Mouse (Mus musculus): Measurements from ENCODE around the gene Insm2.
"Not testable (repeated sequence)": the region's sequence is repeated elsewhere in the genome, so short reads cannot be mapped to it uniquely, and the experiment has no call there.

Insm2 gene

GRCm38 (mm10) chr12:55598887-55599561 lies at the start of gene Insm2:
TSS of gene Insm2 (plus strand) at chr12:55599427.
- peak in 1 of 2 experiments; percentile 7 for DNase-seq

GRCm38 (mm10) chr12:55554901-55555300 lies 44.3 kb upstream of the Insm2 start:
- DNase-seq: not testable (repeated sequence)

- no peak for DNase-seq
These were observed 41.4 kb upstream of the Insm2 start for GRCm38 (mm10) chr12:55557866-55558265.

DNA sequence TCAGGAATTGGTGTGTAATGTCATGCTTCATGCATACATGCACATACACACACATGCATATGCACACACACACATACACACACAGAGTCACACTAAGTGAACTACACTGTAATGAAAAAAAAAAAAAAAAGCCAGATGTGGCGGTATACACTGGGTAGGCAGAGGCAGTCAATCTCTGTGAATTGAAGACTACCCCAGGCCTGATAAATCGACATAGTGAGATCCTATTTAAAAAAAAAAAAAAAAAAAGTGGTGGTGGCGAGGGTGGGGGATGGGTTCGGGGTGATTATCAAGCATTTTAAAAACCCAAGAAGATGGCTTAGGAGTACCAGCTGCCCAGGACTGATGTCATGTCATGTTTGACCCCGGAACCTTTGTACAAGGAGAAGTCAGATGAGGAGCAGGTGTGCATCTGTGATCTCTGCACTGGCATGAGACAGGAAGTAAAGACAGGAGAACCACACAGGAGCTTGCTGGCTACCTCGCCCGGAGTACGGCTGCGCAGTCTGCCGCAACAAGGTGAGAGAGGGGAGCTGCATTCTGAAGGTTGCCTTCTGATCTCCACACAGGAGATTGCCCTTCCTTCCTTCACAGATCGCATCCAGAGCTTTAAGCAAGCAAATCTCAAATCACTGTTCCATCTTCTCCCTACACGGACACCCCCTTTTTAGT lies 39.9 kb upstream of the Insm2 start:
- DNase-seq: no peak

- DNase-seq: no peak
These were observed 39.1 kb upstream of the Insm2 start for GRCm38 (mm10) chr12:55560025-55560690.

GRCm38 (mm10) chr12:55563742-55564141 lies 35.5 kb upstream of the Insm2 start:
- no peak for DNase-seq

DNA sequence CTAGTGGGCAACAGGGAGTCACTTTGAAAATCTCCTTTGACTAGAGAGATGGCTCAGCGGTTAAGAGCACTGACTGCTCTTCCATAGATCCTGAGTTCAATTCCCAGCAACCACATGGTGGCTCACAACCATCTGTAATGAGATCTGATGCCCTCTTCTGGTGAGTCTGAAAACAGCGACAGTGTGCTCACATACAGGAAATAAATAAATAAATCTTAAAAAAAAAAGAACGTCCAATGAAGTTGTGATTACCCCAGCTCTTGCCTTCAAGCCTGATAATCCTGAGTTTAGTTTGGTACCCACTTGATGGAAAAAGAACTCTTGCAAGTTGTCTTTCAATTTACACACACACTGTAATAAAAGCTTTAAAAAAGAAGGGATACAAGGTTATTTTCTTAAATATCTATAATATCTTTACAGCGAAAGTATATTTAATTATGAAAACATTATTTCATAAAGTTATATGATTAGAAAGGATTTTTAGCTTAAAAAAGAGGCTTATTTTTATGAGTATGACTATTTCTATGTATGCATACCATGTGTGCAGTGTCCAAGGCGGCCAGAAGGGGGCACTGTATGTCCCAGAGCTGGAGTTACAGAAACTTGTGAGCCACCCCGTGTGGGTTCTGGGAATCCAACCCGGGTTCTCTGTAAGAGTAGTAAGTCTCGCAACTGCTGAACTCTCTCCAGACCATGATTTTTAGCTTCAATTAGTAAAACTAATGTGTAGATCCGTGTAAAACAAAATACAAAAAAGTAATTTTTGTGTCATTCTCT lies 34.9 kb upstream of the Insm2 start:
- DNase-seq: no peak

DNA sequence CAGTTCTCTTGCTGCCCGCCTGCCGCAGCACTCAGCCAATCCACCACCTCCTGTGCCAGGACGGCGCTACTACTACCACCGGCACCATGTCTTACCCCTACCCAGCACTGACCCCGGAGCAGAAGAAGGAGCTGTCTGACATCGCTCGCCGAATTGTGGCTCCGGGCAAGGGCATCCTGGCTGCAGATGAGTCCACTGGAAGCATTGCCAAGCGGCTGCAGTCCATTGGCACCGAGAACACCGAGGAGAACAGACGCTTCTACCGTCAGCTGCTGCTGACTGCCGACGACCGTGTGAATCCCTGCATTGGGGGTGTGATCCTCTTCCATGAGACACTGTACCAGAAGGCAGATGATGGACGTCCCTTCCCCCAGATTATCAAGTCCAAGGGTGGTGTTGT lies 34.0 kb upstream of the Insm2 start, which contains the start of gene Aldoart2:
Gene Aldoart2, plus strand, starts transcription at position 34 of the 400 bp plus-strand sequence.
- DNase-seq: no peak

GRCm38 (mm10) chr12:55565867-55566266 lies 33.4 kb upstream of the Insm2 start:
- DNase-seq: no peak

GRCm38 (mm10) chr12:55566837-55567236 lies 32.4 kb upstream of the Insm2 start:
- DNase-seq: no peak

DNA sequence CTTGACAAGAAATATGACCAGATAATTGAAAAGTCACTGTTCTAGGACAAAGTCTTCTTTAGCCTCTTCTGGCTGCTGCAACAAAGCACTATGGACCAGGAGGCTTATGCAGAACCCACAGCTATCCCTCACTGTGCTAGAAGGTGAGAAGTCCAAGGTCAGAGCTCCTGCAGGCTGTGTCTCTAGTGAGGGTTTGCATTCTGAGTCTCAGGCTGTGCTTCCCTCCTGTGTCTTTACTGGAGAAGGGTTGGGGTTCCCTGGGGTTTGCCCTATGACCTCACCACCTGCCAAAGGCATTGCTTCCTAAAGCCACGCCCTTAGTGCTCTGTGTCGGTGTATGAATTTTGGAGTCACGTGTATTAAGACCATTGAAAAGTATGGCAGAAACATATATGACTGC lies 30.8 kb upstream of the Insm2 start:
- DNase-seq: no peak

GRCm38 (mm10) chr12:55569676-55570075 lies 29.6 kb upstream of the Insm2 start:
- no peak for DNase-seq

DNA sequence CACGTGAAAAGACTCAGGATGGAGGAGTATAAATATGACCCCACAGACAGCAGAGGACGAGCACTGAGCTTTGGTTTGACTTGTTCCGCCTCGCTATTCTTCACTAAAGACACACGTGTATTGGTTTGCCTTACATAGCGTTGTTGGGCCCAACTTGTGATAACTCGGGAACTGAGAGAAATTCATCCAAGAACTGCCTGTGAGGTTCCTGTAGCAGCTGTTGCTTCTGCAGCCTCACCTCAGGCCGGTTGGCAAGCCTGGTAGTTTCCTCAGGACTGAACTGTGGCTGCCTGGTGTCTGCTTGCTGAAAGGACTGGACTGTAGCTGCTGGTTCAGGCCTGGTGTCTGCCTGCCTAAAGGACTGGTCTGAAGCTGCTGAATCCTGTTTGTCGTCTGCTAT lies 28.6 kb upstream of the Insm2 start:
- DNase-seq: no peak

GRCm38 (mm10) chr12:55571181-55571580 lies 28.0 kb upstream of the Insm2 start:
- no peak for DNase-seq

DNA sequence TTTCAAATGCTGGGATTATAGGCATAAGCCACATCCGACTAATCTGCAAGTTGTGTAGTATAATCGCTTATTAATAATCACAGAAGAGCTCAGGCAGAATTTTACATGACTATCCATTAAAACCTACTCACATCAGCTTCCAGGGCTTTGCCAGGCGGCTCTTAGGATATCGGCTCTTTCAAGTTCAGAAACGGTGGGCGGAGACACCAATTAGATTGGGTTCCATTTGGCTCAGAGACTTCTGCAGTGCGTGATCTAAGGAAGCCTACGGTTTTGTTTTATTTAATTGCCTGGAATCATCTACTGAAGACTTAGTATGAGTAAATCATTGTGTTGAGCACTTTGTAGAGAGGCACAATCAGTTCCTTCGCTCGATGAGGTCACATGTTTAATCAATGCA lies 27.6 kb upstream of the Insm2 start:
- DNase-seq: no peak

GRCm38 (mm10) chr12:55573089-55573488 lies 26.1 kb upstream of the Insm2 start:
- DNase-seq: no peak

DNA sequence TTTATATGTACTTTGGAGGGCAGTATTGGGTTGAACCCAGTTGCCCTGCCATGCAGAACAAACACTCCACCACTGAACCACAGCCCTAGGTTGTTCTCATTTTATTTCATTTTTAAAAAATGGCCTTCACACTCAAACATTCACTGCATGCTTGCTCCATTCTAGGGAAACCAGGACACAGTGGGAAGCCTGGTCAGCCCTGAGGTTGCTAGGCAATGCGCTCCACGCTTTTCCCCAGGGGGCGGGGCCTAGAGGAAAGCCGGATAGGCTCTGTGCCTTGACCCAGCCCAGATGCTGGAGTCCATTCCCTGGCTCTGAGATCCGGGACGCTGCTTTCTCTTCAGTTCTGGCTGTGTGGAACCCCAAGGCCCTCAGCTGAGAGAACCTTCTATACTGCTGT lies 25.4 kb upstream of the Insm2 start:
- DNase-seq: peak in 1 of 2 experiments; percentile 5

DNA sequence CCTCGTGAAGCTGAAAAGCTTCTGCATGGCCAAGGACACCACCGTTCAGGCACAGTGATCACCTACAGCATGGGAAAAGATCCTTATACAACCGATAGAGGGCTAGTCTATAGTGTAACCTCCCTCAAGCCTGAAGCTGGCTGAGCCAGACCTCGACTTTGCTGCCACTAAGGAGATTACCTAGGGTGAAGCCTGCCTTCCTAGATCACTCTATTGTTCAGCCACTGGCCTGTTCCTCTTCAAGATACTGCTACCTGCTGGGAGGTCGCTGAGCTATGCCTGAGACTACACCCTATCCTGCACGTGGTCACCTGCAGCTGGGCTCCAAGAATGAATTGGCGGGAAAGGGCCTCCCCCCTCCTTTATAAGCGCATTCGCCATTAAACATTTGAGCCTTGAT lies 12.3 kb upstream of the Insm2 start:
- DNase-seq: not testable (repeated sequence)

DNA sequence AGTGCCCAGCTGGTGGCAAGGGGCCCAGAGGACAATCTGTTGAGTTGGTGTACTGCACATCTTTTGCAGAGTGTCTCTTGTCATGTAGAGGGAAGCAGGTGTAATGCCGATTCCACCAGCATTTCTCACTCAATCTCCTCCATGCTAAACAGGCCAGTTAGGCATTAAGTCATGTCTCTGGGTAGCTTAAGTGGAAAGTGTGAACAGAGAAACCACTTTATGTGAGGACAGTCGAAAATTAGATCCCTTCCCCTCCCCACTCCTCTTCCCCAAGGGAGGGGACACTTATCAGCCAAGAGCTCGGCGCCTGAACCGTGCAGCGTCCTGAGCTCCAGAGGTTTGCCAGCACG lies 715 bp upstream of the Insm2 start:
- DNase-seq: no peak

DNA sequence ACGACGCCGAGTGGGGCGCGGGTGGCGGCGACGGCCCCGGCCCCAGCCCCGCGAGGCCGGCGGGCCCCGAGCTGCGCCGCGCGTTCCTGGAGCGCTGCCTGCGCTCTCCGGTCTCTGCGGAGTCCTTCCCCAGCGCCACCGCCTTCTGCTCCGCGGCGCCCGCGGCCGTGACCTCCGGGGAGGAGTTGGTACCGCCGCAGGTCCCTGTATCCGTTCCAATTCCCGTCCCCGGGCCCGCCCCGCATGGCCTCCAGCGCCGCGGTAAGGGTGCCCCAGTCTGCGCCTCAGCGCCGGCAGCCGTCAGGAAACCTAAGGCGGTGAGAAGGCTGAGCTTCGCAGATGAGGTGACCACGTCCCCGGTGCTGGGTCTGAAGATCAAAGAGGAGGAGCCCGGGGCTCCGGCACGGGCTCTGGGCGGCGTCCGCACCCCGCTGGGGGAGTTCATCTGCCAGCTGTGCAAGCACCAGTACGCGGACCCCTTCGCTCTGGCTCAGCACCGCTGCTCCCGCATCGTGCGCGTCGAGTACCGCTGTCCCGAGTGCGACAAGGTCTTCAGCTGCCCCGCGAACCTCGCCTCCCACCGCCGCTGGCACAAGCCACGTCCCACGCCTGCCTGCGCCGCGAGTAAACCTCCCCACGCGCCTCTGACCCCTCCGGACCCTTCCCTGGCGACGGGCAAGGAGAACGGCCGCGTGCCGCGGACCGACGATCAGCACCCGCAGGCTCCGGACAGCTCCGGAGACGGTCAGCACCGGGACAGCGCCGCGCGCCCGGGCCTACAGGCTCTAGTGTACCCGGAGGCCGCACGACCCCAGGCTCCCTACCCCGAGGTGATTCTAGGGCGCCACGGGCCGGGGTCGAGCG lies 644 bp downstream of the Insm2 start:
- peak in 1 of 2 experiments; percentile 10 for DNase-seq

DNA sequence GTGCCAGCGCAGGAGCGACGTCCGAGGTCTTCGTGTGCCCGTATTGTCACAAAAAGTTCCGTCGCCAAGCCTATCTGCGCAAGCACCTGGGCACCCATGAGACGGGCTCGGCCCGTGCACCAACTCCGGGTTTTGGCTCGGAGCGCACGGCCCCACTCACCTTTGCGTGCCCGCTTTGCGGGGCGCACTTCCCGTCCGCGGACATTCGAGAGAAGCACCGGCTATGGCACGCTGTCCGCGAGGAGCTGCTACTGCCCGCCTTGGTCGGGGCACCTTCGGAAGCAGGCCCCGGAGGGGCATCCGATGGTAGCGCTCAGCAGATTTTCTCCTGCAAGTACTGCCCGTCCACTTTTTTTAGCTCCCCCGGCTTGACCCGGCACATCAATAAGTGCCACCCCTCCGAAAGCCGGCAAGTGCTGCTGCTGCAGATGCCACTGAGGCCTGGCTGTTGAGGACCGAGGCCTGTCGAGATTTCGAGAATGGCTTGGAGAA lies 1.3 kb downstream of the Insm2 start:
- no peak for DNase-seq

GRCm38 (mm10) chr12:55604411-55604810 lies 5.2 kb downstream of the Insm2 start:
- no peak for DNase-seq
